Mouse (Mus musculus): ENCODE results near the gene Helt.

- TF ChIP-seq CTCF (IDR thresholded peaks at IDR 0.05; ENCODE audit: borderline replicate concordance, control insufficient read depth, extremely low read depth, insufficient read depth, low read length, poor library complexity) (no peak), POLR2A (IDR thresholded peaks at IDR 0.05; ENCODE audit: control insufficient read depth, extremely low read depth, insufficient read depth, low read length, poor library complexity) (no peak)
Measured at GRCm38 (mm10) chr8:46339317-46339716, 44.8 kb upstream of the Helt start.
